Mouse (Mus musculus) kidney, postnatal 4 days (tissue): ENCODE measurements around the gene Vamp1.

Experiments
- DNase-seq, 2 experiments: peaks; one replicate each; pipeline ENCODE4 v3.0.0; 2021; ENCODE audit warnings: mixed read lengths in 2 of 2

Vamp1 gene

DNA sequence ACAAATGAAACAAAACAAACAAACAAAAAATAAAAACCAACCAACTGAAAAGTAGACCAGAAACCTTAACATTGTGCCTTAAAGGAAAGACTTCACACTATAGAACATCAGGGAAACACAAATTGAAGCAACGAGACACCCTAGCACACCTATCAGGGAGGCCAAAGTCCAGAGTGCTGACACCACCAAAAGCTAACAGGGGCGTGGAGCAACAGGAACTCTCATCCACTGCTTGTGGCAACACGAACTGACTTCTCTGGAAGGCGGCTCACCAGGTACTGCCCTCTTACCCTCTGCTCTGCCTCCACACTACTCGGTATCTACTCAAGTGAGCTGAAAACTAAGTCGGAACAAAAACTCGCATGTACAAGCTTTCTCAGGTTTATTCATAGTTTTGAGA, 76.9 kb downstream of the Vamp1 start:
- no peak for DNase-seq

DNA sequence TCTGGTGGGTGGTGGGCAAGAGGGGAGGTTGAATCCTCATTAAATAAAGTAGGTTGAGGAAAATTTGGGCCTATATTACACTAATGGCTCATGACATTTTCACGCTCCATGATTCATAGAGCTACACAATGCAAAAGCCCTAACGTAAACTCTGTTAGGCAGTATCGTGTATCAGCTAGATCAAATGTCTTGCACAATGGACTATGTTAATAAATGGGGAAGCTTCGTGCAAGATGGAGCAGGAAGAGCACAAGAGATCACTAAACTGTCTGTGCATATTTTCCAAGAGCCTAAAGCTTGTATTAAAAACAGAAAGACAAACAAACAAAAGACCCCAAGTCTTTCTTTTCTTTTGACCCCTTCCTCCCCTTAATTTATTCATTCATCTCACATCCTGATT, 78.7 kb downstream of the Vamp1 start:
- DNase-seq = no peak
